Mouse (Mus musculus): ENCODE measurements around the gene Cdc27. TPM values are rescaled to one million over a fixed set of nuclear protein-coding genes. Genes with fewer than 3 reads are reported as not detected.
"Not testable (repeated sequence)": the region's sequence is repeated elsewhere in the genome, so short reads cannot be mapped to it uniquely, and the experiment has no call there.

Gene Cdc27
- total RNA-seq, 2 experiments from 2014 or later = 48.6 to 80.0 TPM

DNA sequence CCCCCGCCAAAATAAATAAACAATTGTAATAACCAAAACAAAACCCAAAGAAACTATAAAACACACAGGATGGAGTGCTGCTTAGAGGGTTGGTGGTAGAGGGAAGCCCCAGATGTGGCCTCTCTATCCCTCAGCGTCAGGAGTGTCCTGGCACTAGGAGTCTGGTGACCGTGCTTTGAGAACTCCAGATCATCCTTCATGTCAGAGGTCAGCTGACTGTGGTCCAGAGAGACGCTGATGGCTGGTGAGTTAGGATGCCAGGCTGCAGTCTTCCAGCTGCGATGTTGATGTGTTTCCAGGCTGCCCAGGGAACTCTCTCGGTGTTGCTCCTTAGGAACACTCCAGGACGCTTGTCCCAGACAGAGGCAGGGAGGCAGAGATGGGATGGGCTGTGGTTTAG, 21.7 kb upstream of the Cdc27 start:
- ATAC-seq (replicated peaks; ENCODE audit: poor library complexity) = no peak

DNA sequence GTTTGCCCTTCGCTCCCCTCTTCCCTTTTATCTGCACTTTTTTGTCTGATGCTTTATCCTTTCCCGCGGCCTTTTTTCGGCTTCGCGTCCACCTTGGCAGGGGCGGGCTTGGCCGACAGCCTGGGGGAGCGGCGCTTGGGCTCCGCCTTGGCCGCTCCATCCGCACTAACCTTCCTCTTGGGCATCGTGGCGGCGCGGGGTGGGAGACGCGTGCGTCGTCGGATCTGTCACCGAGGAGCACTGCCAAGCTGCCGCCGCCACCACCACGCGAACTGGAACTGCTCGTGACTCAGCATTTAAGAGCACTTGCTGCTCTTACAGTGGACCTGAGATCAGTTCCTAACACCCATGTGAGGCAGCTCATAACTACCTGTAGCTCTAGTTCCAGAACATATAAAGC, 21.0 kb upstream of the Cdc27 start:
- ATAC-seq (replicated peaks; ENCODE audit: poor library complexity) = peak; percentile 90

DNA sequence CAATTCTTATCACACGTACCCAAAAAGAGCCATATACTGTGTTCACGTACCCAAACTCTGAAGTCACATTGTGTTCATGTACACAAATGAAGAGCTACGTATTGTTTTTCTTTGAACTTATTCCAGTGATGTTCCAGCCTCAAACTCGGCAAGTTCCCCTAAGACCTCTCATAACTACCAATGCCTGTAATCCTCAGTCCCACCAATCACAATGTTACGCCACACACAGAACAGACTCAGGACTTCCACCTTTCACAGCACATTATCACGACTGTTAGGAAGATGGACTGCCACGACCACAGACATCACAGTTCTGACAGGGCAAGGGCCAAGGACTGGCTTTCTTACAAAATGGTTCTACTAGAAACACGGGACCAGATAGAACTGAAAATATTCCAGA, 20.1 kb upstream of the Cdc27 start:
- not testable (repeated sequence) for ATAC-seq (replicated peaks; ENCODE audit: poor library complexity)

DNA sequence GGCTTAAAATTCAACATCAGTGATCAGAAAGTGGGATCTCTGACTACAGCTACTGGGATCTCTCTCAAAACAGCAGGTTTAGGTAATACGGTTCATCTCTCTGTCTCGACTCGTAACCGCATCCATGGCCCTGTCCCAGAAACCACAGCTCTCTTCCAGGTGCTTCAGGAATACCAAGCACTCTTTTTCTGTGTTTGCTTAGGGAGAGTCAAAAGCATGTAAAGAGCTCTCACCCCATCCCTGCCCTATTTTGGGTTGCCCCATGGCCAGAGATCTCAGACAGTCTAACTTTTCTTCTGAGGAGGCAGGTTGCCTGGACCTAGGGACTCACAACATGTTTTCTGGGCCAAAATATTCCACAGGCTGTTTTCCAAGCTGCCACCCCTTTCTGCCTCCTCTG, 17.9 kb upstream of the Cdc27 start:
- ATAC-seq (replicated peaks; ENCODE audit: poor library complexity) = no peak

DNA sequence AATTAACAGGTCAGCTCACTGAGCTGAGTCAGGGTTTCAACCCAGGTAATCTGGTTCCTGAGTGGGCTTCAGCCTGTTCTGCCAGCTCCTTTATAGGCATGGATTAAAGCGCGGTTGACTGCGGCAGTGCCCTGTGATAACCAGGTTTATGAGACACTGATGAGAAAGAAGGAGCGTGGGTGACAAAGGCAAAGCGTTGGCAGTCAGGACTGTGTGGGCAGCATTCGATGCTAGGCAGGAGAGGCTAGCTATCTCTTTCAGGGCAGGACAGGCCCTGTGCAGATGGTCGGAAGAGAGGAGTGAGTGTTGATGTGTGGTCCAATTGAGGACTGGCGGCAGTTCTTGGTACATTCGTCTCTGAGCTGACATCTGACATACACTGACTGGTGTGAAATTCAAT, 17.3 kb upstream of the Cdc27 start:
- ATAC-seq (replicated peaks; ENCODE audit: poor library complexity) = no peak

DNA sequence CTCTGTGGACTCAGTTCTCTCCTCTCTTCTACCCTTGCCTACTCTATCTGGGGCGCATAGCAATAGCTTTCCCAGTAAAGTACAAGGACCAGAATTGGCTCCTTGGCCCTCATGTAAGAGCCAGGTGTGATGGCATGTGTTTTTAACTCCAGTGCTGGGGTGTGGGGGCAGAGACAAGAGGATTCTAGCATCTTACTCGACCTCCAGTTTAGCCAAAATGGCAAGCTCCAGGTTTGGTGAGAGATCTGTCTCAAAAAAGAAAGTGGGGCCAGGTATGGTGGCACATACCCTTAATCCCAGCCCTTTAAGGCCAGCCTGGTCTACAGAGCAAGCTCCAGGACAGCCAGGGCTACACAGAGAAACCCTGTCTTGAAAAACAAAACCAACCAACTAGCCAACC, 16.4 kb upstream of the Cdc27 start:
- no peak for ATAC-seq (replicated peaks; ENCODE audit: poor library complexity)

DNA sequence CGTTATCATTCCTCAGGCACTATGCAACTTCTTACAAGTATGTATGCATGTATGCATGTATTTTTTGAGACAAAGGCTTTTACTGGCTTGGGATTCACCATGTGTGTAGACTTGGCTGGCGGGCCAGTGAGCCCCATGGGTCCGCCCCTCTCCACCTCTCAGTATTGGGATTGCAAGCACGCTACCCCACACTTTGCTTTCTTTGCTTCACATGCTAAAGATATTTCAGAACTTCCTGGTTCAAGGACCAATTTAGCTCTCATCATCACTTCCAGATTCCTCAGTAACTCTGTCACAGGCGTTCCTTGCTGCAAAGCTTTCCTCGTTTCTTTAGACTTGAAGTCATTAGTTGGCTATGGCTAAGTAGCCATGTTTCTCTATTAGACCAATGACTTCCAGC, 15.7 kb upstream of the Cdc27 start:
- no peak for ATAC-seq (replicated peaks; ENCODE audit: poor library complexity)

DNA sequence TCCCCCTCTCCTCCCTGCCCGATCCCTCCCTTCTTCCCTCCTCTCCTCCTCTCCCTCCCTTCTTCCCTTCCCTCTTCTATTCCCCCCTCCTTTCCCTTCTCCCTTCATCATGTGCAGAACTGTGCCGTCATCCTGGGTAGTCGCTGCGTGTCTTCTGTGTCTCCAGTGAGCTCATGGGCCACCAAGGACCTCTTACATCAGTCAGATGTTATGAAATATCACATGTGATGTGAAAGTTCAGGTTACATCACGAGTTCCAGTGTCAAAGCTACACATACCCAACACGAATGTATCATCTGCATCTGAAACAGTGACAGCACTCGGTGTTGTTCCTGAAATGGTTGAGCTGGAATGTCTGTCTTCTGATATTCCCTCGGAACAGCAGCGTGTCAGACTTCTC, 14.8 kb upstream of the Cdc27 start:
- peak; percentile 86 for ATAC-seq (replicated peaks; ENCODE audit: poor library complexity)

DNA sequence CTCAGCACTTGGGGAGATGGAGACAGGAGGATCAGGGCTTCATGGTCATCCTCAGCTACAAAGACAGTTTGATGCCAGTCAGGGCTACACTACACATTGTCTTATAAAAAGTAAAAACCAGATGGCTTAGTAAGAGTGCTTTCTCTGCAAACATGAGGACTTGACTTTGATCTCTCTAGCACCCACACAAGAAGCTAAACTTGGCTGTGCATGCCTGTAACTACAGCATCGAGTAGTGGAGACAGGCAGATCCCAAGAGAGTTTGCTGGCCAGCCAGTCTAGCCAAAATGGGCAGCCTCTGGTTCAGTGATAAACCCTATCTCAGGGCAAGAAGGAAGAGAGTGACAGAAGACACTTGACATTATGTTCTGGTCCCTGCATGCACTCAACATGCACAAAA, 13.1 kb upstream of the Cdc27 start:
- ATAC-seq (replicated peaks; ENCODE audit: poor library complexity) = no peak

DNA sequence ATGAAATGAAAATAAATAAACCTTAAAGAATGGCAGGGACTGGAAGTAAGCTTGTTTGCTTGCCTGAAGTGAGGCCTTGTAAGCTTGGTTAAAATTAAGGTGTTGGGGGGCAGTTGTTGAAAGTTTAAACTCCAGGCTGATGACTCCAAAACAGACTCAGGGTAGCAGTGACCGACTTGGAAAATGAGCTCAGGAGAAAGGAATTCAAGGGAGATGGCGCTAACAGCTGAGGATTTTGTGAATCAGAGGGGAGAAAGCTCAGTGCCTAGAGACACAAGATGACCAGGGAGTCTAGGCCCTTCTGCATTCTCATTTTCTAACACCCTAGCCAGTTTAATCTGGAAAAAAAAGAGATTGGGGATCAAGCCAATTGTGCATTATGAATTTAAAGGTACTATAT, 10.6 kb upstream of the Cdc27 start:
- no peak for ATAC-seq (replicated peaks; ENCODE audit: poor library complexity)

DNA sequence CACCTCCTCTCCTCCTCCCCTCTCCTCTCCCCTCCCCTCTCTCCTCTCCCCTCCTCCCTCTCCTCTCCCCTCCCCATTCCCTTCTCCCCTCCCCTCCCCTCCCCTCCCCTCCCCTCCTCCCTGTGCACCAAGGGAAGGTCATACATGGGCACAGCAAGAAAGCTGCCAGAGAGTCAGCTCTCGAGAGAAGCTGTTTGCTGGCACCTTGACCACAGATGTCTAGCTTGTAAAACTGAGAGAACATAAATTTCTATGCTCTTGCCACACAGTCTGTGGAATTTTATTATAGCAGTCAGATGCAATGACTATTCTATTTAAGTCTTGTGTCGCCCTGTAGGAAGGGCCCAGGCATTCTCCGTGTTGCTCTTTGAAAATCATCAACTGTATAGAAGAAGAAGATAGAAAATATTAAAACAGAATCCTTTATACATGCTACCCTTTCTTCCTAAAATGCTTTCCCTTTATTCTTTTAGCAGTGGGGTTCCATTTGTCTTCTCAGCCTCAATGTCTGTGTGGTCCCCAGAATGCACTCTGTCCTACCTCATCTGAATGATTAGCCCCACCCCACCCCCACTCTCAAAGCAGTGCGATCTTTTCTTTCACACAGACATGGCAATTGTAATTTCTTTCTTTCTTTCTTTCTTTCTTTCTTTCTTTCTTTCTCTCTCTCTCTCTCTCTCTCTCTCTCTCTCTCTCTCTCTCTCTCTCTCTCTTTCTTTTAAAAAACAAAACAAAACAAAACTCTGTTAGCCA, 8.4 kb upstream of the Cdc27 start:
- ATAC-seq (replicated peaks; ENCODE audit: poor library complexity) = no peak

DNA sequence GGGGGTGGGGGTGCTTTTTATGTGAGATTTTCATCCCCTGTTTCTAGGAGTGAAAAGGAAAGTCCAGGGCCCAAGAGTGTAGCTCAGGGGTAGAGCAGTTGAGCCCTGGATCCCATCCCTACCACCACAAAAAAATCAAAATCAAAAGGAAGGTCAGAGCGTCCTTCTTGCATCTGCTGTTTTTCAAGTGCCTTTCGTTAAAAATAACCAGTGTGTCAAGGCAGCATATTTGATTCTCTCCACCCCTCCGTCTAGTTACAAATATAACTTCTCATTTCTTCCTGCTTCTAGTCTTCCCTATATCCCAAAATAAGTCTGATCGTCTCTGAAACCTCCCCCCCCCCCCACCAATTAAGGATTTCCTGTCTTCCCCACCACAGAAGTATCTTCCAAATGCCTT, 7.6 kb upstream of the Cdc27 start:
- no peak for ATAC-seq (replicated peaks; ENCODE audit: poor library complexity)

DNA sequence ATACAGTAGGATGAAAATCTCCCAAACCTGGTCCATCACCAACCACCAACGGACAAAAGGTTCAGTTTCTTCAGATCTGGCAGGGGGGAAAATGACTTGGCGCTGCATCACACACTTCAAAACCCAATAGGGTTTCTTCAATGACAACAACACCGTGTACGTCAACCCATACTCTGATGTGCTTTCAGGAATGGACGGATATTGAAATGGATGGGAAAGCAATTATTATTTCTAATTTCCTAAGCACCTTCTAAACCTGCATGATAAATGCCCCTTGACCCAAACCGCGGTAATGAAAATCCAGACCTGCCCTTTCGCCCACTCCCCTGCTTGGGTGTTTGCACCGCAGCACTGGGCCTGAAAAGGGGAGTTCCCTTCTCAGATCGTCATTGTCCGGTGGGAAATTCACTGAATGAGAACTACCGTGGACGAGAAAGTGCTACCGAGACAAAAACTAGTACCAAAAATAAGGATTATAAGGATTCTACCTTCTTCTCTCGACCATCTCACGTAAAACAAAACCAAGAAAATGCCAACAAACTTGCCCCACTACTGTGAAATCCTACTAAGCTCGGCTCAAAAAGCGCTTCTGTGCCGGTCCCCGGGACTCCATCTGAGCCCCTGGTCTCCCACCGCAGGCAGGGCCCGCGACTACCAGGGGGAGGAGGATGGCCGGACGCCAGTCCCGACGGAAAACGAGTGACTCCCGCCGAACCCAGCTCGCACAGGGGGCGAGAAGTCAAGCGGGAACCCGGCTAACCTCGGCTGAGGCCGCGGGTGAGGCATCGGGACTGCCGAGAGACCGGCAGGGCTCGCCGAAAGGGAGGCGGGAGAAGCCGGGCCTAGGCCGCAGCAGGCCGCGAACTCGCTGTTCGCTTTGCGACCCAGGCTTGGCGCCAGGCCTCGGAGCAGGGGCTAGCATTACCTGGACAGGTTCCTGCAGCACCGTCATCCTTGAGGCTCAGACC, 698 bp downstream of the Cdc27 start:
- peak; percentile 56 for ATAC-seq (replicated peaks; ENCODE audit: poor library complexity)

DNA sequence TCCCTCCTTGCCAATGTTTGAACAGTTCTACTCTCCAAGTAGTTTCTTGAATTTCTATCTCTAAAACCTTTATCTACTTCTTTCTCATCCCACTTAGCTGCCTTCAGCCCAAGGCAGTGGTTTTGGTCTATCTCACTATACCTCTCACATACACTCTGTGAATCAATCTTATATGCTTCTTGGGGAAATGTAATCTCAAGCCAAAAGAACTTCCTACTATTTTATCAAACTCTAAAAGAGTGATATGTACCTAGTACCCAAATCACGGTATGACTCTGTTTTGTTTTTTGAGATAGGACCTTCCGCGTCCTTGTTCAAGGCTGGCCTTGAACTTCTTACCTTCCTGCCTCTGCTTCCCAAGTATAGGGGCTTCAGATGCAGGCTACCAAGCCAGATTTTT, 2.9 kb downstream of the Cdc27 start:
- ATAC-seq (replicated peaks; ENCODE audit: poor library complexity) = no peak

DNA sequence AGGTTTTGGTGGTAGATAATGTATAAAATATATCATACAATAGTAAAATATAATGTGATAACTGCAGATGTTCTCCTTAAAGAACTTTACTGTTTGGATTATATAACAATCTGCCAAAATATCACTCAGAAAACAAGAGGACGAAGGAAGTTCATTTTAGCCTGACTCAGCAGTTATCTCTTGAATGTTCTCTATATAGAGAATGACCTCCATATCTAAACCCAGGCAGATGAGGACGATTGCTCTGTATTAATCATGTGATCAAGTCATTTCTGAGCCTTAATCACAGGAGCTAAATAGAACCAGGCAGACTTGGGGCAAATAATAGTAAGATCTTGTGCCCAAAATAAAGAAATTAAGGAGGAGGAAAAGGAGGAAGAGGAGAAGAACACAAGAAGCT, 5.9 kb downstream of the Cdc27 start:
- ATAC-seq (replicated peaks; ENCODE audit: poor library complexity) = no peak

DNA sequence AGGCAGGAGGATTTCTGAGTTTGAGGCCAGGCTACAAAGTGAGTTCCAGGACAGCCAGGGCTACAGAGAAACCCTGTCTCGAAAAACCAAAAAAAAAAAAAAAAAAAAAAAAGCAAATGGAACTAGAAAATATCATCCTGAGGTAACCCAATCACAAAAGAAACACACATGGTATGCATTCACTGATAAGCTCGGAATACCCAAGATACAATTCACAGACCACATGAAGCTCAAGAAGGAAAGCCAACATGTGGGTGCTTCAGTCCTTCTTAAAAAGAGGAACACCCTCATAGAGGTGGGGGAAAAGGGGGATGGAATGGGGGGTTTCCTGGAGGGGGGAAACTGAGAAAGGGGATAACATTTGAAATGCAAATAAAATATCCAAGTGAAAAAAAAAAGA, 7.1 kb downstream of the Cdc27 start:
- peak; percentile 55 for ATAC-seq (replicated peaks; ENCODE audit: poor library complexity)

DNA sequence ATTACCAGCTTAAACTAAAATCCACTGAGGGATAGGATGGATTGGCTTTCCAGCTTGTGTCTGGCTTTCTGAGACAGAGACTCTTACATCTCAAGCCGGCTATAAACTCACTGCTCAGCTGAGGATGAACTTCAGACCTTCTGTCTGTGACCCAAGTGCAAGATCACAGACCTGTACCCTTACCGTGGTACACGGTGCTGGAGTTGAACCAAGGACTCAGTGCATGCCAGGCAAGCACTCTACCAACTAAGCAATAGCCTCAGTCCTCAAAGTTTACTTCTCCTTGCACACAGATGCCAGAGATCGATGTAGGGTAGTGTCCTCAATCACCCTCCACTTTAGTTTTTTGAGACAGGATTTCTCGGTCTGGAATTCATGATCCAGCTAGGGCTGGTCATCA, 10.6 kb downstream of the Cdc27 start:
- no peak for ATAC-seq (replicated peaks; ENCODE audit: poor library complexity)

DNA sequence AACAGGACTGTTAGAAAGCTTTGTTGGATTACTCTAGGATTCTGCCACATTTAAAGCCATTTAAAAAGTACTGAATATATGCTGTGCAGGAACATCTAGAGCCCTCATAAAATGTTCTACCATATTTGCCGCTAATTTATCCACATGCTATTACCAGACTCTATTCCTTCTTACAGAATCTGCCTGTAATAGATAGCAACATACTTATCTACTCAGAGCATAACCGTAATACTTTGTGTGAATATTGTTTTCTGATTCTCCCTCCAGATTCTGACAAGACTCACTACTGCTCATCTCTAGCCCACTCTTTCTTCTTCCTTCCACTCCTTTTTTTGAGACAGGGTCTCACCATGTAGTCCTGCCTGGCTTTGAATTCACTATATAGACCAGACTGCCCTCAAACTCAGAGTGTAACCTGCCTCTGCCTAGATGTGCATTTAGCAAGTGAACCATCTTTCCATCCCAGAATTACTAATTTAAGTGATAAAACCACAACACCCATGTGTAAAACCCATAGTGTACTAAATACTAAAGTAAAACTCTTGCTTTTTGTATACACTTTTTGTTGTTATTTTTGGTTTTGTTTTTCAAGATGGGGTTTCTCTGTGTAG, 12.4 kb downstream of the Cdc27 start:
- ATAC-seq (replicated peaks; ENCODE audit: poor library complexity) = 0 out of 2 replicates have a peak, but pooled peaks have one; percentile 45

DNA sequence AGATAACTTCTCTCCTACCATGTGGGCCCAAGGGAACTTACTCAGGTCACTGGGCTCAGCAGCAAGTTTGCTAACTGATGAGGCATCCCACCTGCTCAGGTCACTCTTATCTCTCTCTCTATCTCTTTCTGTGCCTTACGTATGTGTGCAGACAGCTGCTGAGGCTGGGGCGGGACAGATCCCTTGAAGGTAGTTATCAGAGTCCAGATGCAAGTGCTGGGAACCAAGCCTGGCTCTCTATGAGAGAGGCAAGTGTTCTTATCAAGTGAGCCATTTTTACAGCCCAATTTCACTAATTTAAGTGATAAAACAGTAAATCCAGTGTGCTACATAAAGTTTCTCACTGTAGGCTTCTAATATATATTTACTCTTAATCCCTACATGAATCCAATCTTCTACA, 13.6 kb downstream of the Cdc27 start:
- ATAC-seq (replicated peaks; ENCODE audit: poor library complexity) = peak; percentile 88

DNA sequence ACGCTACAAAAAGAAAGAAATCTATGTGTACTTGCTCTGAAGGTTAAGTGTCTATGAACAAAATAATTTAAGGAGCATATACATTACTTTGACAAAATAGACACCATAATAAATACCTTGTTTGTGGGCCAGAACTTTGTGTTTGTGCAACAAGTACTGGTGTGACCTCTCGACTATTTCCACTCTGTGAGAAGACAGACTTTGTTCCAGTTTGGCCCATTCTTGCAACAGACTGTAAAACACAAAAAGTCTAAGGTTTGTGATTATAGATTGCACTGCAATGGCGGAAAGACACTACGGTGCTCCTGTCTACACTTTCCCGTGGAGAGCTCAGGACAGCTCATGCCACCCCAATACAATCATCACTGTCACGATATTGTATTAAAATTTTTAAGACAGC, 24.5 kb downstream of the Cdc27 start:
- no peak for ATAC-seq (replicated peaks; ENCODE audit: poor library complexity)

DNA sequence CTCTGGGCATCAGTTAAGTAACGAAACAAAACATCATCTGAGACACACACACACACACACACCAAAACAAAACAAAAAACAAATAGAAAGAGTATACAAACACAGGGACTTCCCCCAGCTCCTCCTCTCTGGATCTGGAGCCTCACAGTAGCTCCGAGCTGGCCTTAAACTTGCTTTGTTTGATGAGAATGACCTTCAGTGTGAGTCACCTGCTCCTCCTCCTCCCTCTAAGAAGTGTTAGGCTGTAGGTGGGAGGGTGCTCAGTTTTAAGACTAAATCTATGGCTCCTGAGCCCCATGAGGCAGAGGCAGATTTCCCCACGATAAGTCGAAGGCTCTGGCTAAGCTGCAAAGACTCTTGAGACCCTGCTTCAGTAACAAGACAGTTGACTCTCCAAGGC, 38.0 kb downstream of the Cdc27 start:
- no peak for ATAC-seq (replicated peaks; ENCODE audit: poor library complexity)

DNA sequence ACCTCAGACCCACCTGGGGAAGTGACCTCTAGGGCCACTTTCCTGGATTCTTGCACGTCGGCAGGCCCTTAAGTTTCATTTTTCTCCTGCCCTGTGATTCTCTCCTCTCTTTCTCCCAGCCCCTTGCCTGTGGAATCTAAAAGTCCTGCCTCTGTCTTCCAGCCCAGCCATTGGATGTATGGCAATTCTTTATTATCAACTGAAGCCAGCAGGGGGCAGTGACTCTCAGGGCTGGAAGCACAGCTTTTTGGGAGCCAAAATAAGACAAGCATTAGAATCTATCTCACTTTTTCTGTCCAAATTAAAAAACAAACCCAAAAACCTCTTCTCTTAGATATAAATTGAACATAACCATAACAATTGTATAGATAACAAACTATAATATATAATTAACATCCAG, 39.8 kb downstream of the Cdc27 start:
- peak; percentile 76 for ATAC-seq (replicated peaks; ENCODE audit: poor library complexity)
